Mouse (Mus musculus) splenic B cell, adult 2 months (primary cell): ENCODE data around the gene Cx3cl1.

Experiments used
- DNase-seq: peaks from one replicate; pipeline ENCODE4 v3.0.0-alpha.2; 2011; ENCODE audit warnings: low read depth, low spot score
- H3K27me3 ChIP-seq: 2 replicates; pipeline ENCODE4 v1.6.1; 2012; ENCODE audit warnings: mild to moderate bottlenecking, low read length, moderate library complexity, mixed read lengths; ENCODE audit not compliant: control insufficient read depth, poor library complexity, insufficient read depth, severe bottlenecking
- H3K36me3 ChIP-seq: 2 replicates; pipeline ENCODE4 v1.6.1; 2012; ENCODE audit warnings: mild to moderate bottlenecking, low read length, moderate library complexity, mixed read lengths; ENCODE audit not compliant: control insufficient read depth, poor library complexity, insufficient read depth, severe bottlenecking

The Cx3cl1 gene

GRCm38 (mm10) chr8:94780491-94781154 is 8.8 kb downstream of the Cx3cl1 start:
- no peaks in the 10 kb centered on the region for H3K27me3 ChIP-seq
- DNase-seq: no peak
- no peaks in the 10 kb centered on the region for H3K36me3 ChIP-seq

GRCm38 (mm10) chr8:94781155-94781837 is 9.5 kb downstream of the Cx3cl1 start:
- H3K36me3 ChIP-seq: no peaks in the 10 kb centered on the region
- H3K27me3 ChIP-seq: no peaks in the 10 kb centered on the region

GRCm38 (mm10) chr8:94781838-94782235 is 10.0 kb downstream of the Cx3cl1 start:
- H3K27me3 ChIP-seq: no peaks in the 10 kb centered on the region
- peak; percentile 12 for DNase-seq
- no peaks in the 10 kb centered on the region for H3K36me3 ChIP-seq

More at GRCm38 (mm10) chr8:94781155-94781837, 9.5 kb downstream of the Cx3cl1 start:
- no peak for DNase-seq

GRCm38 (mm10) chr8:94783890-94784289 is 12.1 kb downstream of the Cx3cl1 start:
- Histone ChIP-seq H3K36me3 (no peaks in the 10 kb centered on the region), H3K27me3 (no peaks in the 10 kb centered on the region)
- DNase-seq: no peak

- DNase-seq: peak; percentile 66
- Histone ChIP-seq H3K27me3 (no peaks in the 10 kb centered on the region), H3K36me3 (no peaks in the 10 kb centered on the region)
These were observed 13.6 kb downstream of the Cx3cl1 start for GRCm38 (mm10) chr8:94785247-94785985.

- Histone ChIP-seq H3K27me3 (no peaks in the 10 kb centered on the region), H3K36me3 (no peaks in the 10 kb centered on the region)
- no peak for DNase-seq
These were observed 14.3 kb downstream of the Cx3cl1 start for GRCm38 (mm10) chr8:94785995-94786595.

- no peaks in the 10 kb centered on the region for H3K27me3 ChIP-seq
- no peak for DNase-seq
These were observed 16.0 kb downstream of the Cx3cl1 start for GRCm38 (mm10) chr8:94787524-94788501.

GRCm38 (mm10) chr8:94789256-94789955 is 17.6 kb downstream of the Cx3cl1 start:
- no peak for DNase-seq
- Histone ChIP-seq H3K27me3 (no peaks in the 10 kb centered on the region), H3K36me3 (no peaks in the 10 kb centered on the region)

More at GRCm38 (mm10) chr8:94787524-94788501, 16.0 kb downstream of the Cx3cl1 start:
- no peaks in the 10 kb centered on the region for H3K36me3 ChIP-seq

- DNase-seq: no peak
- no peaks in the 10 kb centered on the region for H3K36me3 ChIP-seq
- no peaks in the 10 kb centered on the region for H3K27me3 ChIP-seq
These were observed 22.6 kb downstream of the Cx3cl1 start for GRCm38 (mm10) chr8:94794368-94794767.

GRCm38 (mm10) chr8:94794782-94795181 is 23.0 kb downstream of the Cx3cl1 start:
- DNase-seq: no peak
- Histone ChIP-seq H3K36me3 (no peaks in the 10 kb centered on the region), H3K27me3 (no peaks in the 10 kb centered on the region)

GRCm38 (mm10) chr8:94800278-94800968 is 28.6 kb downstream of the Cx3cl1 start:
- no peak for DNase-seq
- Histone ChIP-seq H3K27me3 (no peaks in the 10 kb centered on the region), H3K36me3 (no peaks in the 10 kb centered on the region)

- no peaks in the 10 kb centered on the region for H3K36me3 ChIP-seq
- H3K27me3 ChIP-seq: no peaks in the 10 kb centered on the region
- DNase-seq: no peak
These were observed 29.7 kb downstream of the Cx3cl1 start for GRCm38 (mm10) chr8:94801293-94802095.
